Mouse (Mus musculus) hindbrain, embryonic 11.5 days (tissue): ENCODE data around the gene Tm4sf5. TPM values are rescaled to one million over a fixed set of nuclear protein-coding genes. Genes with fewer than 3 reads are reported as not detected.

Source experiments
- ATAC-seq: fragments of 200-750 bp; cut with Nextera tagmentation; 2 replicates; pipeline ENCODE4 v1.8.0; 2017; ENCODE audit warnings: mild to moderate bottlenecking, moderate TSS enrichment, moderate library complexity; ENCODE audit not compliant: low FRiP score
- DNase-seq: peaks from one replicate; pipeline ENCODE4 v3.0.0-alpha.2; 2015; ENCODE audit warnings: low spot score
- H3K27ac ChIP-seq: fragments of 300-500 bp; sonication (generic); 2 replicates; pipeline ENCODE4 v1.5.1; 2014; ENCODE audit warnings: mild to moderate bottlenecking, low read depth, low read length
- H3K27me3 ChIP-seq: fragments of 300-500 bp; sonication (generic); 2 replicates; pipeline ENCODE4 v1.6.1; 2014; ENCODE audit warnings: mild to moderate bottlenecking, low read length, moderate library complexity, mixed read lengths; ENCODE audit not compliant: control insufficient read depth, insufficient read depth
- H3K36me3 ChIP-seq: fragments of 300-500 bp; sonication (generic); 2 replicates; pipeline ENCODE4 v1.6.1; 2014; ENCODE audit warnings: mild to moderate bottlenecking, low read length, moderate library complexity, mixed read lengths; ENCODE audit not compliant: control insufficient read depth, insufficient read depth
- H3K4me1 ChIP-seq: fragments of 300-500 bp; sonication (generic); replicated peaks from 2 replicates; pipeline ENCODE4 v1.6.1; 2014; ENCODE audit warnings: low read length, mixed read lengths; ENCODE audit not compliant: control insufficient read depth, insufficient read depth
- H3K4me2 ChIP-seq: fragments of 300-500 bp; sonication (generic); replicated peaks from 2 replicates; pipeline ENCODE4 v1.6.1; 2014; ENCODE audit warnings: mild to moderate bottlenecking, low read depth, low read length
- H3K4me3 ChIP-seq: fragments of 300-500 bp; sonication (generic); 2 replicates; pipeline ENCODE4 v1.5.1; 2014; ENCODE audit warnings: low read depth, low read length
- H3K9ac ChIP-seq: fragments of 300-500 bp; sonication (generic); 2 replicates; pipeline ENCODE4 v1.6.1; 2014; ENCODE audit warnings: low read depth, low read length
- H3K9me3 ChIP-seq: fragments of 300-500 bp; sonication (generic); 2 replicates; pipeline ENCODE4 v1.6.1; 2016; ENCODE audit warnings: low read length; ENCODE audit not compliant: control insufficient read depth
- WGBS: fragments of 180-500 bp; shearing (Covaris S2); extraction: QIAGEN DNeasy Blood & Tissue Kit; methylation state at CpG from one replicate; pipeline ENCODE4 v1.1.7; 2014; 5-methylcytosine and 5-hydroxymethylcytosine counted together
- polyA plus RNA-seq: library from polyadenylated mRNA; unstranded; fragments of >200 nt; fragmentation: Nextera tagmentation; extraction: Ambion mirVana; gene quantifications from 2 replicates; pipeline ENCODE4 v1.2.1, GENCODE M21; 2014

Tm4sf5 gene
- polyA plus RNA-seq, 1 experiment from 2014 or later: not detected

- H3K4me1 ChIP-seq: no peaks in the 10 kb centered on the region
- no peak overlapping the region for H3K4me3 ChIP-seq
- H3K9me3 ChIP-seq: no peaks in the 10 kb centered on the region
- no peaks in the 10 kb centered on the region for H3K27me3 ChIP-seq
- 74% methylated on average over 3 of the region's 3 CpGs for WGBS
- no peak overlapping the region for H3K9ac ChIP-seq
- DNase-seq: no peak
- no peak overlapping the region for H3K27ac ChIP-seq
- no peak for ATAC-seq
- no peak overlapping the region for H3K4me2 ChIP-seq
- H3K36me3 ChIP-seq: no peaks in the 10 kb centered on the region
These were observed 3.0 kb upstream of the Tm4sf5 start for GRCm38 (mm10) chr11:70502018-70502417.

- no peaks in the 10 kb centered on the region for H3K36me3 ChIP-seq
- H3K4me3 ChIP-seq: no peak overlapping the region
- no peaks in the 10 kb centered on the region for H3K9me3 ChIP-seq
- no peaks in the 10 kb centered on the region for H3K4me1 ChIP-seq
- H3K4me2 ChIP-seq: no peak overlapping the region
- DNase-seq: peak; percentile 65
- no peak for ATAC-seq
- WGBS: 34% methylated on average over 4 of the region's 4 CpGs
- H3K9ac ChIP-seq: no peak overlapping the region
- no peak overlapping the region for H3K27ac ChIP-seq
- no peaks in the 10 kb centered on the region for H3K27me3 ChIP-seq
These were observed 1.3 kb downstream of the Tm4sf5 start for GRCm38 (mm10) chr11:70506385-70506784.

- H3K27me3 ChIP-seq: no peaks in the 10 kb centered on the region
- H3K9ac ChIP-seq: no peak overlapping the region
- no peak for DNase-seq
- ATAC-seq: no peak
- no peak overlapping the region for H3K4me3 ChIP-seq
- no peak overlapping the region for H3K27ac ChIP-seq
- 79% methylated on average over 7 of the region's 7 CpGs for WGBS
- H3K4me1 ChIP-seq: no peaks in the 10 kb centered on the region
- no peaks in the 10 kb centered on the region for H3K9me3 ChIP-seq
- no peak overlapping the region for H3K4me2 ChIP-seq
- H3K36me3 ChIP-seq: no peaks in the 10 kb centered on the region
These were observed 2.0 kb downstream of the Tm4sf5 start for GRCm38 (mm10) chr11:70506962-70507515.

GRCm38 (mm10) chr11:70509753-70510564 lies 4.9 kb downstream of the Tm4sf5 start:
- no peak overlapping the region for H3K27ac ChIP-seq
- ATAC-seq: no peak
- H3K36me3 ChIP-seq: no peaks in the 10 kb centered on the region
- H3K9me3 ChIP-seq: no peaks in the 10 kb centered on the region
- no peaks in the 10 kb centered on the region for H3K27me3 ChIP-seq
- H3K4me1 ChIP-seq: 0 out of 2 replicates have a peak, but pooled peaks cover 2% of the 10 kb centered on the region
- 10% methylated on average over 19 of the region's 19 CpGs for WGBS
- H3K4me3 ChIP-seq: no peak overlapping the region
- peak overlapping the region; percentile 18; the same call in 1 of the 2 replicates for H3K4me2 ChIP-seq
- H3K9ac ChIP-seq: no peak overlapping the region; the same call in 1 of the 2 replicates
- DNase-seq: peak; percentile 62

- 85% methylated on average over 2 of the region's 2 CpGs for WGBS
- no peak overlapping the region for H3K9ac ChIP-seq
- no peak overlapping the region for H3K4me2 ChIP-seq
- H3K27me3 ChIP-seq: no peaks in the 10 kb centered on the region
- H3K27ac ChIP-seq: no peak overlapping the region
- DNase-seq (no peak), ATAC-seq (no peak)
- no peaks in the 10 kb centered on the region for H3K36me3 ChIP-seq
- no peaks in the 10 kb centered on the region for H3K9me3 ChIP-seq
- no peak overlapping the region for H3K4me3 ChIP-seq
- H3K4me1 ChIP-seq: 0 out of 2 replicates have a peak, but pooled peaks cover 2% of the 10 kb centered on the region
These were observed 6.2 kb downstream of the Tm4sf5 start for GRCm38 (mm10) chr11:70511242-70511641.

- H3K4me2 ChIP-seq: no peak overlapping the region
- no peaks in the 10 kb centered on the region for H3K36me3 ChIP-seq
- H3K27me3 ChIP-seq: no peaks in the 10 kb centered on the region
- 0 out of 2 replicates have a peak, but pooled peaks cover 2% of the 10 kb centered on the region for H3K4me1 ChIP-seq
- H3K9ac ChIP-seq: no peak overlapping the region
- no peak overlapping the region for H3K27ac ChIP-seq
- DNase-seq (no peak), ATAC-seq (no peak)
- WGBS: 96% methylated on average over 7 of the region's 7 CpGs
- H3K4me3 ChIP-seq: no peak overlapping the region
- H3K9me3 ChIP-seq: no peaks in the 10 kb centered on the region
These were observed 6.8 kb downstream of the Tm4sf5 start for GRCm38 (mm10) chr11:70511825-70512224.

- DNase-seq (no peak), ATAC-seq (no peak)
- H3K27ac ChIP-seq: no peak overlapping the region
- no peak overlapping the region for H3K4me3 ChIP-seq
- no peaks in the 10 kb centered on the region for H3K9me3 ChIP-seq
- H3K36me3 ChIP-seq: no peaks in the 10 kb centered on the region
- WGBS: 79% methylated on average over 7 of the region's 7 CpGs
- no peaks in the 10 kb centered on the region for H3K27me3 ChIP-seq
- H3K9ac ChIP-seq: no peak overlapping the region
- no peak overlapping the region for H3K4me2 ChIP-seq
- 0 out of 2 replicates have a peak, but pooled peaks cover 2% of the 10 kb centered on the region for H3K4me1 ChIP-seq
These were observed 7.8 kb downstream of the Tm4sf5 start for GRCm38 (mm10) chr11:70512709-70513342.

- ATAC-seq (no peak), DNase-seq (no peak)
- WGBS: 59% methylated on average over 11 of the region's 11 CpGs
- Histone ChIP-seq H3K27ac (no peak overlapping the region), H3K9me3 (no peaks in the 10 kb centered on the region), H3K4me2 (no peak overlapping the region), H3K4me3 (no peak overlapping the region), H3K9ac (no peak overlapping the region), H3K27me3 (no peaks in the 10 kb centered on the region), H3K4me1 (0 out of 2 replicates have a peak, but pooled peaks cover 2% of the 10 kb centered on the region), H3K36me3 (no peaks in the 10 kb centered on the region)
These were observed 8.5 kb downstream of the Tm4sf5 start for GRCm38 (mm10) chr11:70513520-70513919.
